Mouse (Mus musculus) erythroblast, adult 5-6 weeks (primary cell): ENCODE measurements at regions not wholly inside any gene's neighbourhood (a gene's known extent, or its start where the extent isn't known, plus 50 kb on each side); places are given as distances from the start of the nearest gene placed in this dataset.

Experiments
- ATAC-seq: replicated peaks from 2 replicates; pipeline ENCODE4 v1.8.0; 2016; ENCODE audit warnings: moderate number of reproducible peaks, mild to moderate bottlenecking, moderate TSS enrichment, inconsistent platforms; ENCODE audit not compliant: poor library complexity, low FRiP score, severe bottlenecking

DNA sequence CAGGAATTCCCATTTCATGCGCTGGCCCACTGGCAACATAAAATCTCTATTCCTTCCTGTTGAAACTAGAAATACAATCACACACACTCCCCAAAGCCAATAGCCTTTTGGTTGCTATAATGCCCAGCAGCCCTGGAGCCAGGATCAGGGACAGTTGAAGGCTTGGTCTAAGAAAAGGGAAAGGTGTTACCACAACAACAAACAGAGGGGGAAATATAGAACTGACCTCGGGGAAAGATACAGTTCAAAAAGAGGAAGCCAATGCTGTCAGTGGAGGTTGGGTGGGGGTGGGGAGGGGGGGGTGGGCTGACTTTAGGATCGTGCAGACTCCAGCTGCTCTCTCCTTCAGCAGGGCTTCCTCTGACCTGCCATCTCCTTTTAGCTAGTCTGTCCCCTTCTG is 391.1 kb upstream of the Hnrnpa3 start:
- ATAC-seq, result no peak

- no peak for ATAC-seq
These were observed 389.6 kb upstream of the Hnrnpa3 start for GRCm38 (mm10) chr2:75269446-75269845.

DNA sequence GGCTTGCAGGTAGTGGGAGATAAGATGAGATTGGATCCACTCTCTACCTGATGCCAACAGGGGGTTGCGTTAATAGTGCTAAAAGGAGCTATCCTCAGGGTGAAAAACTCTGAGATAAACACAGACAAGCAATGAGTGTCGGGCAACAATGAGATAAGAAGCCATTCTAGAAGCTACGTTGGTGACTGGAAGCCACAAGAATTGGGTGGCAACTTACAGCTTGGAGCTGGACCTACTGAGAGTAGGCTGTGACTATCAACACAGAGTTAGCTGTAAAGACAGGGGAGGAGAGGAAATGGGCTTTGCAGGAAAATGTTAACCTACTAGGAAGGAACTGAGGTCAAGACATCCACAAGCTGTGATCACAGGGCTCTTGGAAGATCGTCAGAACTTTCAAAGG is 388.9 kb upstream of the Hnrnpa3 start:
- no peak for ATAC-seq

- no peak for ATAC-seq
These were observed 371.2 kb upstream of the Hnrnpa3 start for GRCm38 (mm10) chr2:75287900-75288299.

GRCm38 (mm10) chr2:75291674-75292073 is 367.4 kb upstream of the Hnrnpa3 start:
- ATAC-seq, result no peak

DNA sequence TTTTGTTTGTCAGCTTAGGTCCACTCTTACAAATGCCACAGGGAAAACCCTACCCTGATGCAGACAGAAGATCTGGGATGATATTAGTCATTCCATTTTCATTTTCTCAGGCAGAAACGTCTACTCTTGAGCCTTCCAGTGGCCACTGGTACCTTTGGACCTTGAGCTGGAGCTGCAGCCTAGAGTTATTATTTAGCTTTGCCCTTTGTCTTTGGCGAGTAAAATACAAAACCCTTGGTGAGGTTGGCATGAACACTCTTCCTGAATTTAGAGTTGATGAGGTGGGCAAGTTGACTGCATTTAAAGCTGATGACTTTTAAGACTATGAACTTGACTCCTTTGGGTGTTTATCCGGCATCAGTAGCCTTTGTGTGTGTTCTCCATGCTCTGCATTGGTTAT is 352.2 kb upstream of the Hnrnpa3 start:
- no peak for ATAC-seq

GRCm38 (mm10) chr2:75311191-75311590 is 347.9 kb upstream of the Hnrnpa3 start:
- ATAC-seq, result no peak

GRCm38 (mm10) chr2:75312246-75312645 is 346.8 kb upstream of the Hnrnpa3 start:
- no peak for ATAC-seq

- no peak for ATAC-seq
These were observed 343.7 kb upstream of the Hnrnpa3 start for GRCm38 (mm10) chr2:75315341-75315740.

DNA sequence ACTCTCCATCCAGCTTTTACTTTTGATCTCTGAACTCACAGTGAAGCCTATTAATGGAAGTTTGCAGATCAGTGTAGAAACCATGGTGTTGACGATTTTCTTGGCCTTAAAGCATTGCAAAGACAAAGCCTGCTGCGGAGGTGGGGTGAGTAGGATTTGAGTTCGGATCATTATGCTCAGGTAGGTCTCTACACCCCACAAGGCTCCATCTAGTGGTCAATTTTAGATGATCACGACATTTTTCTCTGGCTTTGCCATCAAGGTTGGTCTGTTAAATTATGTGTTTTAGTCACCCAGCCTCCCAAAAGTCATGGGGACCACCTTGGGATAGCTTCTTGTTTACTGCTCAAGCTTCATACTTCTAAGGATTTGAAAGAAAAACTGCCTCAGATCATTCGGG is 340.9 kb upstream of the Hnrnpa3 start:
- ATAC-seq, result no peak

- ATAC-seq, result no peak
These were observed 334.8 kb upstream of the Hnrnpa3 start for GRCm38 (mm10) chr2:75324146-75324749.

GRCm38 (mm10) chr2:75329598-75329997 is 329.5 kb upstream of the Hnrnpa3 start:
- ATAC-seq, result no peak

- no peak for ATAC-seq
These were observed 317.8 kb upstream of the Hnrnpa3 start for GRCm38 (mm10) chr2:75341310-75341709.

- no peak for ATAC-seq
These were observed 317.3 kb upstream of the Hnrnpa3 start for GRCm38 (mm10) chr2:75341726-75342280.

GRCm38 (mm10) chr2:75350902-75351301 is 308.2 kb upstream of the Hnrnpa3 start:
- no peak for ATAC-seq

DNA sequence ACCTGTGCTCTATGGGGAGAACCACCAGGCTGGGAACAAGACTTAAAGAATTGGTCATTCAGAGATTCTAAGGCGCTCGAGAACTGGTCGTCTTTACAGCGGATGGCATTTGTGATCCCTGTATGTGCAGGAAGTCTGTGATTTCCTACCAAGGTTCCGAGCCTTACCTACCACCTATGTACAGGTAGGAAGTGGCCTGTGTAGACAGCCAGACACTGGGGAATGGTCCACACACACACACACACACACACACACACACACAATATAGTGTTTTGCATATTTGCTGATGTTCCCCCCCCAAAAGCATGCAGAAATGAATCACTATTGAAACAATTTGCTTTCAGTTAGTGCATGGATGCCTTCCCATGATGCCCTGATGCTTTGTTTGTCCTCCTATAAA is 307.1 kb upstream of the Hnrnpa3 start:
- ATAC-seq, result no peak

GRCm38 (mm10) chr2:75352564-75352963 is 306.5 kb upstream of the Hnrnpa3 start:
- no peak for ATAC-seq

DNA sequence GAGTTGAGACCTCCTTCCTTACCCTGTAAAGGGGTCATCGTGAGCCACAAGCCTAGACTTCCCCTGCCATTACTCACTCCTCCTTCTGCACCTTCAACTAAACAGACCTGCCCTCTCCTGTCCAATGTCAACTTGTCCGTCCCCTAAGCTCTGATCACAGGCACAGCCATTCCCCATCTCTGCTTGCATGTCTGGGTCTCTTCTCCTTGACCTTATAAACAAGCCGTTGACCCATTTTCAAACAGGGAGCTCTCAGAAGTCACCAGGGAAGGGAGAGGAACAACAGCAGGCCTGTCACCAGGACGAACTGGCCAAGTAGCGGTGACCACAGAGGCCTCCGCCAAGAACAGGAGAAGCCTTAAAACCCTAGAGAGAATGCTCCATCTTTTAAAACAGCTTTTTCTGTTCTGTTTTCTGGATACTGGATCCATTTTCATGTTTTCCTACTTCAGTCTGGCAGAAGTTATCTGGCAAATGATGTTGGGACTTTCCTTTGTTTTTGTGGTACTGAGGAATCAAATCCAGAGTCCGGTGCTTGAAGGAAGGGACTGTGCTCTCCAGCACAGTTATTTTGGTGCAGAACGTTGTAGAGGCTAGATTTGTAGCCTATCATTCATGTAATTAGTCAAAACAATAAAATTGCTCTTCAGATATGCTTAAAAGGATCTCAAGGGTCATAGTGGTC is 302.2 kb upstream of the Hnrnpa3 start:
- no peak for ATAC-seq

DNA sequence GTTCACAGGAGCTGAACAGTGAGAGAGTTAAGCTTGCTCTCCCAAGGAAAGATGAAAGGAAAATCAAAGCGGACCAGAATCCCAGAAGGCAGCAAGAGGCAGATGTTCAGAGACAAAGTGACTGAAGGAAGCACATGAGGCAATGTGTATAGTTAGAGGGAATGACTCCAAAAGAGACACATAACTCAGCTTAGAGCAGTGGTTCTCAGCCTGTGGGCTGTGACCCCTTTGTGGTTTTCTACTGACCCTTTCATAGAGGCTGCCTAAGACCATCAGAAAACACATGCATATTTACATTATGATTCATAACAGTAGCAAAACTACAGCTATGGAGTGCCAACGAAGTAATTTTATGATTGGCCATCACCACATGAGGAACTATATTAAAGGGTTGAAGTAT is 301.5 kb upstream of the Hnrnpa3 start:
- ATAC-seq, result no peak

DNA sequence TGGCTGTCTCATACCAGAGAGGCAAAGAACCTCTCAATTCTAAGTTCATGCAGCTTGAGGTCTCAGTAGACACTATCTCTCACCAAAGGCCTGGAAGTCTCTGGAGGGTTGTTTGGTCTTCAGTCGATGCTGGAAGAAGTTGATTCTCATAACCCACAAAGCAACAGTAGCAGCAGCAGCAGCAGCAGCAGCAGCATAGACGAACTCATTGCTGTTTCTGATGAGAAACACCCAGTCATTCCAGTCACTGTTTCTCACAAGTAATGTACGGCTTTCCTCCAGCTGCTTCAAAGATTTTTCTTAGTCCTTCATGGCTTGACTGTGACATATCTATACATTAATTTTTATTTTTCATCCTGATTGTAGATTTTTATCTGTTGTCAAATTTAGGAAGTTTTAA is 298.1 kb upstream of the Hnrnpa3 start:
- no peak for ATAC-seq

- no peak for ATAC-seq
These were observed 282.4 kb upstream of the Hnrnpa3 start for GRCm38 (mm10) chr2:75376666-75377065.
